Mouse (Mus musculus): ENCODE results near the gene Slc22a26.
"Not testable (repeated sequence)": the region's sequence is repeated elsewhere in the genome, so short reads cannot be mapped to it uniquely, and the experiment has no call there.

The Slc22a26 gene

GRCm38 (mm10) chr19:7802571-7802970, at the start of gene Slc22a26:
TSS of gene Slc22a26 (minus strand) at chr19:7802667.
- DNase-seq (ENCODE audit: low read depth, low spot score) = no peak

- DNase-seq (ENCODE audit: low read depth, low spot score) = no peak
These were observed 27.4 kb upstream of the Slc22a26 start for GRCm38 (mm10) chr19:7829851-7830250.

GRCm38 (mm10) chr19:7790571-7790970, 11.9 kb downstream of the Slc22a26 start:
- DNase-seq (ENCODE audit: low read depth, low spot score) = no peak

- no peak for DNase-seq (ENCODE audit: low read depth, low spot score)
These were observed 27.2 kb downstream of the Slc22a26 start for GRCm38 (mm10) chr19:7775306-7775705.

GRCm38 (mm10) chr19:7766124-7766523, 36.3 kb downstream of the Slc22a26 start:
- no peak for DNase-seq (ENCODE audit: low read depth, low spot score)

- DNase-seq (ENCODE audit: low read depth, low spot score) = no peak
These were observed 36.9 kb downstream of the Slc22a26 start for GRCm38 (mm10) chr19:7765599-7765998.

GRCm38 (mm10) chr19:7753371-7753770, 49.1 kb downstream of the Slc22a26 start:
- DNase-seq (ENCODE audit: low read depth, low spot score) = not testable (repeated sequence)
